Mouse (Mus musculus): Measurements from ENCODE around the gene Cfap97d1.

Gene Cfap97d1

DNA sequence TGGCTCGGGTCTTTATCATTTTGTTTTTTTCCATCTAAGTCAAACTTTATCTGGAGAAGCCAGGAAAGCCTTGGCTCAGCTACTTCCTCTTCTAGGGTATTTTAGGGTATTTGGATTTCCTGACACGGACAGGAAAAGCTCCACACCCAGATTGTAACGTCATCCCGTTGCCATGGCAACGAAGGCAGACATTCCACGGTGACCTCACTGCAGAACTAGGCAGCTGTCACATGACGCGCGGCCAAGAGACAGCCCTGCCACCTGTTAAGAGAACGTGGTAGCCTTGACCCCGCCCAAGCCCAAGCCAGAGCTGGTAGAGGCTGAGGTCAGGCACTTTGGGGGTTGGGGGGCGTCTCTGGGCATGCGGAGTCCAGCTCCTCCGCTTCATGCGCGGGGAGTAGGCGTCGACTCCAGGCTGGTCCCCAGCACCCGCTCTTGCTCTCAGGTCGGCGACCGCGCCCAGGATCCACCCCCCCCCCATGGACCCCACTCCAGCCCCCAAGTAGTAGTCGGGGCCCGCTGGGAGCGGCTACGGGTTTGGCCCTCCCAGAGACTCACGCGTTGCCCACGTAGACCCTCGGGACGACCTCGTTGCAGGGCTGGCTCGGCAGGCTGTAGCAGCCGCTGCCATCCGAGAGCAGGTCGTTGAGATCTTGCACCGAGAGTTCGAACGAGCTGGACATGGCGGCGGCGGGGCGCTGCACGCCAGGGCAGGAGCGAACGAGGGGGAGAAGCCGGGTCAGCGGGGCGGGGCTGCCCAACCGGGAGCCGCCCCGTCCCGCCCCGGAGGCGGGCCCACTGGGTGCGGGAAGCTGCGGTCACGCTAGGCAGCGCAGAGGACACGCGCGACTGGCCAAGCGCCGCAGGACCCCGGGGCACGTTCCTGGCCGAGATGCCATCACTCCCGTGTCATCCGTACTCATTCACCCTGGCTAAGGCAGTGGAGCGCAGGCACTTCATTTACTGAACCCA is at the start of gene Cfap97d1:
Gene Cfap97d1, plus strand, starts transcription at position 226 of the 972 bp plus-strand sequence.
- peak; percentile 62 for DNase-seq (ENCODE audit: low spot score)

DNA sequence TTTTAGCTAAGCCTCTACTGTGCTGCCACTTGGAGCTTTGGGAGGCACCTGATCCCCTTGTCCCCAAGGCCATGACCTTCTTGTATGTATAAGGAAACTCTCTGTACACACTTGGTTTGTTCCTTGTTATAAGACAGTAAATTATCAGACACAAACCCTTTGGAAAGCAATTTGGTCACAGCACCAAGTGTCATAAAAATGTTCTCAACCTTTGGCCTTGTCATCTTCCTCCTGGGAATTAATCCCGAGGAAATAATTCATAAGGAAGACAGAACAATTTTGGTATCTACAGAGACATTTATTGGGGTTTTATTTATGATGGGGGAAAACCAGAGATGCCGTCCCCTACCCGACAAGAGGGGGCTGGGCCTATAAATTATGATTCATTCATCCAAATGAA is 48.3 kb upstream of the Cfap97d1 start:
- DNase-seq (ENCODE audit: low spot score): no peak

DNA sequence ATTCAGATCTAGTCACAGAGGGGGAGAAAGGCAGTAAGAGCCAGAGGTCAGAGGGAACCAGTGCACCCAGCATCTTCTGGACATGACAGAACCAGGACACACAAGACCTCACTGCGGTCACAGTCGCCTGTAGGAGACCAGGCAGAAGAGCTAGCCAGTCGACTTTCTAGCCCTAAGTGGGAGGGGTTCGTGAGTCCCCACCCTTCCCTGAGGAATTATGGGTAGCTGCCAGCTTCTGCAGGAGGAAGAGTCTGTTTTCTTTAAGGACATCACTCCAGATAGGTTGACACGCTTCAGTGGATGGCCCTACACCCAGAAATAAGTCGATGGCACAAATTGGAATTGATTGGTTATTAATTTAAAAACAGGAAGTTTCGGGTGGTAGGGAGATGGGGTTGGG is 47.7 kb upstream of the Cfap97d1 start:
- DNase-seq (ENCODE audit: low spot score): no peak

DNA sequence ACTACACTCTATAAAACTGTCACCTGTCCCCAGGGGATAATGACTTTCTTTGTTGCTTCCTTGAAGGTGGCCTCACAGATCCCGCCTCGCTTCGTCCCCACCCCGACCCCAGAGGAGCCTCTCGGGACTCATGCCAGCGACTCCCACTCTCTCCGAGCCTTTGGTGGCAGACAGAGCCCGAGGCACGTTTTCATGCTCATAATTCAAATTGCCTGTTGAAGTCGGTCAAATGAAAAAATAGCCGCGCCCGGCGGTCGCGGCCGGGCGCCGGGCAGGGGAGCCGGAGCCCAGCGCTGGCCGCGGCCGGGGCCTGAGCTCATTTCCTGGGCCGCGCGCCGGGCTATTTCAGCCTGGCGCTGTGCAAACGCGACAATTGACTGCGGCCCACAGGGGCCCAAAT is 47.0 kb upstream of the Cfap97d1 start:
- DNase-seq (ENCODE audit: low spot score): no peak

DNA sequence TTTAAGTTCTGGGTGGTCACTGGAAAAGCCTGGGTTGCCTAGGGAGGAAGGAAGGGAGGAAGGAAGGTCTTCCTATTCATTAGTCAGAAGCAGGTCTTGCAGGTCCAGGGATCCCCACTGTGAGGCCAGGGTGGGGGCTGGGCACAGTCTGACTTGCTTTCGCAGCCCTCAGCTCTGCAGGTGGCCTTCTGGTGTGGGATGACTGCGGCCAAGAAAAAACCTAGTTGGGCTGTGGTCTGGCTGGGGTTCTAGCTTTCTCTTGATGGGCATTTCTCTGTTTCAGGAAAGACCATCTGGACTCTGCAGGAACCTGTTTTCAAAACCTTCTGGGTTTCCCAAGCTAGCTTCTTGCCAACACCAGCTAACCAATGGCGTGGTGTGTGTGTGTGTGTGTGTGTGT is 41.0 kb upstream of the Cfap97d1 start:
- DNase-seq (ENCODE audit: low spot score): no peak

DNA sequence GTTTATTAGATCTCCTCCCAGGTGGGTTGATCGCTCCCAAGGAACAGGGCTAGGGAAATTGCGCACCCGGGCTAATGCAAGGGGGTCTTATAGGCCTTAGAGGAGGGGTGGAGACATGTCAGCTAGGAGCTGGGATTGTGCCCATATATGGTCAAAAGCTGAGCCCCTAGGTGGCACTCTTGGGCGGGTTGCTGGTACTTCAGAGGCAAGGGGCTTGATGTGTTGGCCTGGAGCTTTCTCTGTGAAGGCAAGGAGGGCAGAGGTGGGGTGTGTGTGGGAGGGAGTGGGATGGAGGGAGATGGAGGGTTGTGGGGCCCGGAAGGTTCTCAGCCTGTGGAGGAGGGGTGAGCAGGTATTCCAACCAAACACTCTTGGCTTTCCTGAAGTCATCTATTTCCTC is 37.6 kb upstream of the Cfap97d1 start:
- no peak for DNase-seq (ENCODE audit: low spot score)

DNA sequence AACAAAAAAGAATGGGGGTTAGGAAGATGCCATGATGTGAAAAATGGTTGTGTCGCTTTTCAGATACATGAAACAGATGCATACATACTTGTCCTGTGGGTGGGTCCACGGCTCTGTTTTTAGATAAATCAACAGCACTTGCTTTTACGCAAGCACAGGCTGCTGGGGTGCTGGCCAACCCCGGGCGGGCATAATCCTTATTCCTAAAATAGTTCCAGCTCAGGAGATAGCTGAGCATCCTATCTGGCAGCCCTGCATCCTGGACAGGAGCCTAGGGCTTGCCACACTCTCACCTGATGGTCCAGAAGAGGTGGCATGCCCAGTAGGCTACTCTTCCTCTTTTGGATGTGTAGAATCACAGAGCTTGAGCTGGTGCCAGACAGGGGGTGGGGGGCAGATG is 34.1 kb upstream of the Cfap97d1 start:
- DNase-seq (ENCODE audit: low spot score): no peak

DNA sequence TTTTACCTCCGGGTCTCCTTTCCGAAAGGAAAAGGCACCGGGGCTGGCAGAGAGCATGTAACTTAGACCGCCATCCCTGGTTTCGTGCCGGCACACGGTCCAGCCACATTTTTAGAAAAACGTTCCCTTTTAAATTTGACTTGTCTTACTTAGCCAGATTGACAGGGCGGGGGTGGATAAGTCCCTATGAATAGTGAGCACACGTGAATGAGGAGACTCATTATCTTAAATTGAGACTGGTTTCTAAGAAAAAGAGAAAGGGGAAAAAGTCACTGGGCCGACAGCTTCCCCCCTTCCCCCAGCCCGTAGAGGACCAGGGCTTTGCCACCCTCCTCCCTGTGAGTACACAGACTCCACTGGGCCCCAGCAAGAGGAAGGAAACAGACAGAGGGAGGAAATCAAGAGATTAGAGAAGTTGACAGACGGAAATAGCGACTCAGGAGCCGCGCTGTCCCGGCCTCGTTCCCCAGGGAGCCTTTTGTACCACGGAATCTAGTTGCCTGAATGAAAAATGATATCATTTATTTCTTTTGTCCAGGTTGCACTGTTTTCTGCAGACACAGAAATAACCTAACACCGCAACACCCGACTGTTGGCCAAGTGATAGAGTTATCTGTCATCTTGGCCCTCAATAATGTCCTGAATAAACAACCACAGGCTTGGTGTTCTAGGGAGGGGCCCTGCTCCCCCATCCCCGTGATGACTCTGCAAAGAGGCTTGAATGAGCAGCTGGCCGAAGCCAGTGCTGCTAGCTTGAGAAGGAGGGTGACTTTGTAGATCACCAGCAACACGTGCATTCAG is 31.3 kb upstream of the Cfap97d1 start:
- DNase-seq (ENCODE audit: low spot score): no peak

DNA sequence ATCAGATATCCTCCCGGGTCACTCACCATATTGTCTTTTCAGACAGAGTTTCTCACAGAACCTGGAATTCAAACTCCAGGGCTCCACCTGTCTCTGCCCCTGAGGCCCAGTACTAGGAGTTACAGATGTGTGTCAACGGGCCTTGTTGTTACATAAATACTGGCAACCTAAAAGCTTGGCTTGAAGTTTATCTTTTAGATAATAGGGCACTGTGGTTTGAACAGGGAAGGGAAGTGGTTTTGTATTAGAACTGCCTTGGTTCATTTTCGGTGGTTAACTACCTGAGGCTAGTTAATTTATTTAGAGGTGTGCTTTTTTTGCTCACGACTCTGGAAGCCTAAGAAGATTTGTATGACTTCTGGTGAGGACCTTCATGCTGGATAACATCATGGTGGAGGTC is 30.6 kb upstream of the Cfap97d1 start:
- no peak for DNase-seq (ENCODE audit: low spot score)

DNA sequence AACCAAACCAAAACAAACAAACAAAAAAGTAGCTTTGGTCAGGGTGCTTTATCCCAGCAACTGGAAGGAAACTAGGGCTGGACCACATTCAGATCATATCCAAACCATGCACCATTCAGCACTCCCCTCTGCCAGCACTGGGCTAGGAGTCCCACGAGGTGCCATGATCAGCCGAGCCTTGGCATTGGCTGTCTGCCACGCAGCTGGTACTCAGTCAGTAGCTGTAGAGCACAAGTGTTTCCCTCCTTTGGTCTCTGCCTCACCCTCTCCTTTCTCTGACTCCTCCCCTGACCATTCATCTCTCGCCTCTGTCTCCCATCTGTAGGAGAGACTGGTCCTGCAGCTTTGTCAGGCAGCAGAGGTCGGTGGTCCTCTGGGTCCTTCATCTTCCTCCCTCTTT is 26.6 kb upstream of the Cfap97d1 start:
- no peak for DNase-seq (ENCODE audit: low spot score)

DNA sequence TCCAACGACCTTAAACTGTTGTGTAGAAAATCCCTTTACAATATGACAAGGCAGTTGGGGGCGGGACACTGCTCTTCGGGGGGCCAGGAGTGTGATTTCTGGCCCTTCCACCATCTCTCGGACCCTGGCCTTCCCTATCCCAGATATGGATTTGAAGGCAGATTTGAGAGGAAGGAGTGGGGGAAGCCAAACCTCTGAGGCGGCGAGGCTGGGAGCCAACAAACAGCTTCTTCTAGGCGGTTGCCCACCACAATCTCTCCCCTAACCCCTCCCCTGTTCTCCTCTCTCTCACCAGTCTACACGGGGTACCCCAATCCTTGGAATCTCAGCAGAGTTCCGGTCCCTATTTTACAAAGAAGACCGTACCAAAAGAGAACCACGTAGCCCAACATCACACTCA is 21.0 kb upstream of the Cfap97d1 start:
- no peak for DNase-seq (ENCODE audit: low spot score)

DNA sequence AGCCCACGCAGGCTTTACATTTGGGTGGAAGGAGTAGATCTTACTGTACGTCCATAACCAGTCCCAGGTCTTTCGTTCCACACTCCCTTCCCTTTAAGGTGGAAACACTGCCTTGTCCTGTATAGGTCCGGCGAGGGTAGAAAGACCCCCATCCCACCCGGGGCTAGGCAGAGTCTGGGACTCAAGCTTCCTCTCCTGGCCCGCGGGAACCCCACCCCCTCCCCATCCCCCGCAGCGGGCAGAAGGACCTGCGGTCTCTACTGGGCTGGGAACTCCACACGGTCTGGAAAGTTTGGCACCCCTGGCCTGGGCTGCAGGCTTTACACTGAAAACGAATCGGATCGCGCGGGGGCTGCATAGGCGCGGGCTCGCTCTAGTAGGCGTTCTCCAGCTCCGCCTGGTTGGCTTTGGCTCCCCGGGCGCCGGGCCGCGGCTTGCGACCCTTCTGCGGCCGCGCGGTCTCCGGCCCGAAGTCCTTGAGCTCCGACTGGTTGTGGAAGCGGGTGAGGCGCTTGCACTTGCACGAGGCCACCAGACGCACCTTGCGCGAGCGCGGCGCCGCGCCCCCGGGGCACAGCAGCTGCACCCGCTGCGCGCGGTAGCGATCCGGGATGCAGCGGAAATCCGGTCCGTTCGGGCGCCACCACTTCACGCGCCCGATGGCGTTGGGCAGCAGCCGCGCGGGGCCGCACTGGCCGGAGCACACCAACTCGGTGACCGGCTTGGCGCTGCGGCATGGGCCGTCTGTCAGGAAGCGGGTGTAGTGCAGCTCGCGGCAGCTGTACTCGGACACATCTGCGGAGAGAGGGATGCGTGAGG is 20.4 kb upstream of the Cfap97d1 start:
- DNase-seq (ENCODE audit: low spot score): no peak

DNA sequence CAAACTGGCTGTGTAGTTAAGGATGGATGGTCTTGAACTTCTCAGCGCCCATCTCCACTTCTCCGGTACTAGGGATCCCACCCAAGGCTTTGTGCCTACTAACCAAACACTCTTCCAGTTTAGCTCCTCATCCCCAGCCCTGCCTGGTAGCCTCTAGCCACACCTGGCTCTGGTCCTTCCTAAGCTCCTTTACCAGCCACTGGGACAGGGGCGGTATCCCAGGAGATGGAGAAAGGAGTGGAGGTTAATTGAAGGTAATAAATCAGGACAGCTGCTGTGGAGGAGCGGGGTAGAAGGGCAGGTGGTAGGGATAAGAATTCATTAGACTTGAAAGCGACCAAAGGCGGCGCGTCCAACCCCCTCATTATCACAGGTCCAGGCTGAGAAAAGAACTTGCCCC is 19.4 kb upstream of the Cfap97d1 start:
- DNase-seq (ENCODE audit: low spot score): no peak

DNA sequence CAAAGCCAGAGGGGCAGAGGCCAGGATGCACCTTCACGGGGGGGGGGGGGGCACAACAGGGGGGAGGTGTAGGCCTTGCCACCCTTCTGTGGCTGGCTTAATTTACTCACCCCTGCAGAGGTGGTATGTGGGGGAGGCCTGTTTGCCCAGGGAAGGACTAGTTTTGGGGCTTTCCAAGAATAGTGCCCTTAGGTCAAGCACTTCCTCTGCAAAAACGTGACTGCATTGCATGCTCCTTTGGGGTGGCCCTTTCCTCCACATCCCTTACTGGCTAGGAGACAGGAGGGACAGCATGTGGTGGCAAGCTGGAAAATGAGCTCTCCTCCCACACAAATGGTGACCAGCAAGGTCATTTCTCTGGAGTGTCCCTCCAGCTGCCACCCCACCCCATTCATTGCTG is 18.5 kb upstream of the Cfap97d1 start:
- no peak for DNase-seq (ENCODE audit: low spot score)

DNA sequence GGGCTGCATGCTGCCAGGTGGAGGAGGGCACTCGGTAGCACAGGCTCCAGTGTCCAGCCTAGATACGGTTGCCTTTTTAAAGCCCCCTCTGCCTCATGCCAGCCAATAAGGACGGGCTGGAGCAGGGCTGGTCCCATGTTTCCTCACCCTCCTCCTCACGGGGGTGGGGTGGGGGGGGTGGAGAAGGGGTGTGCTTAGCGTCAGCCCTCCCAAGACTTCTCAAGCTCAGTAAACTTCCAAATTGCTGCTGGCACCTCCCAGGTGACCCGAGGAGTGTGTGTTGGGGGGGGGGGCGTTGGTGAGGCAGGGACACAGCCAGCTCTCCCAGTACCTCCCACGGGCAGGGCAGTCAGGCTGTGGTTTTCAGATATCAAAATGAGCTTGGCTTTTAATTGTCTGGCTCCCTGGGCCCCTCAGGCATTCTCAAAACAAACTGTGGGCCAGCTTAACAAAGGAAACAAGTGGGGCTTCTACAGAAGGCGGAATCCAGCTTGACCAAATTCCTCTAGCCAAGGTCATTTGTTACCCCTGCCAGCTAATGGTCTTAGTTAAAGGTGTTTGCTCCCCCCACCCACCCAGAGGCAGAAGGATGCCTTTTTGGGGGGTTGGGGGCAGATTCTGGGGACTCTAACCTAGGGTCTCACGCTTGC is 17.0 kb upstream of the Cfap97d1 start, which contains the start of gene Sost:
Gene Sost, minus strand, starts transcription at position 51 of the 650 bp plus-strand sequence.
- no peak for DNase-seq (ENCODE audit: low spot score)

DNA sequence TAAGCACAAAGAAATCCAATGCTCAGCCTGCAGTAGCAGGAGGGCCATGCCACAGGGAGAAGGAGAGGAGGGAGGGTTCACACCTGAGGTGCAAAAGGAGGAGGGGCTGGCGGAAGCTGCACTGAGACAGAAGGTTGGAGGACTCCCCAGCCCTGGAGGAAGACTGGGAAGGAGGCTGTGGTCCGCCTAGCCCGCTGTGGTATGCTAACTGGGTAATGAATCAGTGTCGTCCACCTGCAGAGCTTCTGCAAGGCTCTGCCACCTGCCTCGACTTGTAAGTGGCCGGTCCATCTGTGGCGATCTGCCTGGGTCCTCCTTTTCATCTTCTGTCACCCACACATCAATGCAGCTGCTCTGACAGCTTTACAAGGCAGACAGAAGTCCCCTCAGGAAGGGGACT is 15.8 kb upstream of the Cfap97d1 start:
- DNase-seq (ENCODE audit: low spot score): no peak

DNA sequence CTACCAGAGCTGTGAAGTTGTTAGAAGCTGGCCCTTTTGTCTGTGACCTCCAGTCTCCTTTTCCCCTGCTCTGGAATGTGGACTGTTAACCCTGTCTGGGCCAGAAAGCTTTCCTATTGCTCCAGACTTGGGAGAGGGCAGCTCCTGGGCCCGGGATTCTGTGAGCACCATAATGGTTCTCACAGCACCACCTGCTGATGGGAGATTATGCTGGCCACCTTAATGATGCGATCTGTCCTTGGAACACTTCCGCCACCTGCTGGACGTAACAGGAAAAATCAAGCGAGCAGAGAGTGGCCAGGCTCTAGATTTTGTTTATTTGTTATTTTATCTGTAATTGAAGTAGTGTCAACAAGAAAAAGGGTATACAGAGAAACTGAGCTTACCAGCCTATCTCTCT is 15.3 kb upstream of the Cfap97d1 start:
- DNase-seq (ENCODE audit: low spot score): peak; percentile 41

DNA sequence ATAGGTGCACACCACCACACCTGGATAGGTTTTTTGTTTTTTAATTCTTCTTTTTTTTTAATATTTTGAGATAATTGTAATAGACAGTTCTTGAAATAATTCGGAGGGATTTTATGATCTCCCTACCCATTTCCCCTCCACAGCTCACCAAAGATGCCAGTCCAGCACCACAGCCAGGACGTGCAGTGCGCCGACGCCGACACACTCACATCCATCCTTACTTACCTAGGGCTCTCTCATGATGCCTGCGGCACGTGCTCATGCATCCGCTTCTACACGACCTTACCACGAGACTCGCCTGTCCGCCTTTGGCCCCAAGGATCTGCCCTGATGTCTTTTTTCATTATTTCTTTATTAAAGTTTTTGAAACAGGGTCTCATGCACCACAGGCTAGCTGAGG is 14.2 kb upstream of the Cfap97d1 start:
- DNase-seq (ENCODE audit: low spot score): no peak

DNA sequence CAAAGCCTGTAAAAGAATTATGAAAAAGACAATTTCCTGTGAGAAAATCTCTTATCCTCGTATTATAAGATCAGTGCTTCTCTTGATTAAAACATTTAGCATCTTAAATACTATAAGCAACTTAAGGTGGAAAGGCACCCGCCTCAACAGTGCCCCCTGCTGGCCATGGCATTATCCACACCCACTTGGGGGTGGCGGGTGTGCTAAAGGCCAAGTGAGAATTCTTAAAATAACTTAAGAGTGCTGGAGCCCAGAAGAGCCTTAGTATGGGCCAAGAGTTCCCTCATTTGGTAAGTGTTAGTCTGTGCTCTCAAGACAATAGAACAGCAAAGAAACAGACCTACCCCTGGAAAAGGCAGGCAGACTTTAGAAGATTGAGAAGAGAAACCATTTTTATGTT is 12.7 kb upstream of the Cfap97d1 start:
- no peak for DNase-seq (ENCODE audit: low spot score)

DNA sequence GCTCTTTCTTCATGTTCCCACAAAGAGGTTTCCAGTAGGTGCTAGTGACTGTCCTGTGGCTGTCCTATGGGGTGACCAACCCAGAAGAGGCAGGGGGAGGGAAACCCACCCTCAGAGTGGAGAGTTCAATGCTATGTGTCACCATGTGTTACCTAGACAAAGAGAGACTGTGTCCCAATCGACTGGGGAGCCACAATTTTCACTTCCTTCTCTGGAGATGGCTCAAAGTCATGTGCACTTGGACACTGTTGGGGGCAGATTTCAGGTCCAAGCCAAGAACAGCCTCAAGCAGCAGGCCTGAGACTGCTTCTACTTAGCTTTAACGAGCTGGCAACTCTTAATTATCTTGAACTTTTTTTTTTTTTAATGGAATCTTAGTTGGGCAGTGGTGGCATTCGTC is 12.0 kb upstream of the Cfap97d1 start:
- no peak for DNase-seq (ENCODE audit: low spot score)

DNA sequence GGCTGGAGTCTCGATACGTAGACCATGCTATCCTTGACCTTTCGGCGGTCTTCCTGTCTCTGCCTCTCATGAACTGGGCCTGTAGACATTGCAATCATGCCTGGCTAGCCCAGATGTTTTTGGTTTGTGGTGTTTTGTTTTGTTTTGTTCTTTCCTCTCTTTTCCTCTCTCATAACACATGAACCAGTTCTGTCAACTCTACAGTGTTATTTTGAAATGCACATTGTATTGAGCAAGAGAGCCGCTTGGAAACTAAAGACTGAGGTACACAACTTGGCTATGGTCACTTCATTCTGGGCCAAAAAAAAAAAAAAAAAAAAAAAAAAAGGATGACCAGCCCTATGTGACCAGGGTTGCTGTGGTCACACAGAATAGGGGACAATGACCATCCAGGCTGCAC is 11.4 kb upstream of the Cfap97d1 start:
- DNase-seq (ENCODE audit: low spot score): no peak

DNA sequence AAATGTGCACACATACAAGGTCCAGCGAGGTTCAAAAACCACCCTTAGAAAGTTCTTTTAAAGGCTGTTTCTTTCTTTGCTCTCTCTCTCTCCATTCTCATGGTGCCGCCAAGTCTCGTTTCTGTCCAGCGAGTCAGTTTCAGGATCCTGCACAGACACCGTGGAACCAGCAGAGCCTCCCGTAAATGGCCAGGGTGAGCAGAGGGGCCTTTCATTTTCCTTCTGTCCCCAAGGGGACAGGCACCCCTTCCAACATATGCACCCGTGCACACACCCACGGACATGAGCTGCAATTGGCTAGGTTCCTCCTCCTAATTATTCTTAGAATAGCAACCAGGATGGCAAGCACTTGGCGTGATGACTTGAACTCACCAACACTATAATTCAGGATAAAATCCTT is 10.6 kb upstream of the Cfap97d1 start:
- no peak for DNase-seq (ENCODE audit: low spot score)
